Mouse (Mus musculus) urinary bladder, postnatal 4 days (tissue): ENCODE results near the gene Evi5.
A peak's percentile ranks its signal among the peaks of the same experiment; 100 is the strongest.

ENCODE experiments used
- DNase-seq, 2 experiments: peaks; one replicate each; pipeline ENCODE4 v3.0.0; 2021 to 2022; ENCODE audit warnings: low spot score in 2 of 2

Gene Evi5

GRCm38 (mm10) chr5:107873330-107873729 is 1.6 kb downstream of the Evi5 start:
- no peak for DNase-seq

DNA sequence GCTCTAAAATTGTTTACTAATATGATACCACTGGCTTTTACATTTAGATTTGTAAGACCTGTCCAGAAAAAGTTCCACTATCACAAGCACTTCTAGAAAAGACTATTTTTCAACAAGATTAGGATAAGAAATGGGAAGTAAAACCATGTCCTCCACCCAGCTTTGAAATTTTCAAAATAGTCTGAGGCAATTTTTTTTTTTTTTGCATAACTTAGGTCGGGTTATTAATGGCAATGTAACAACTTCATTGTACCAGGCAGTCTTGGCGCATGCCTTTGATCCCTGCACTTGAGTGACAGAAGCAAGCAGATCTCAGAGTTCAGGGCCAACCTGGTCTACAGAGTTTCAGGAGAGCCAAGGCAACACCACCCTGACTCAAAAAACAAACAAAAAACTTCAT is 5.2 kb downstream of the Evi5 start:
- no peak for DNase-seq

GRCm38 (mm10) chr5:107868905-107869424 is 5.9 kb downstream of the Evi5 start:
- peak; percentile 90 to 91 for DNase-seq

DNA sequence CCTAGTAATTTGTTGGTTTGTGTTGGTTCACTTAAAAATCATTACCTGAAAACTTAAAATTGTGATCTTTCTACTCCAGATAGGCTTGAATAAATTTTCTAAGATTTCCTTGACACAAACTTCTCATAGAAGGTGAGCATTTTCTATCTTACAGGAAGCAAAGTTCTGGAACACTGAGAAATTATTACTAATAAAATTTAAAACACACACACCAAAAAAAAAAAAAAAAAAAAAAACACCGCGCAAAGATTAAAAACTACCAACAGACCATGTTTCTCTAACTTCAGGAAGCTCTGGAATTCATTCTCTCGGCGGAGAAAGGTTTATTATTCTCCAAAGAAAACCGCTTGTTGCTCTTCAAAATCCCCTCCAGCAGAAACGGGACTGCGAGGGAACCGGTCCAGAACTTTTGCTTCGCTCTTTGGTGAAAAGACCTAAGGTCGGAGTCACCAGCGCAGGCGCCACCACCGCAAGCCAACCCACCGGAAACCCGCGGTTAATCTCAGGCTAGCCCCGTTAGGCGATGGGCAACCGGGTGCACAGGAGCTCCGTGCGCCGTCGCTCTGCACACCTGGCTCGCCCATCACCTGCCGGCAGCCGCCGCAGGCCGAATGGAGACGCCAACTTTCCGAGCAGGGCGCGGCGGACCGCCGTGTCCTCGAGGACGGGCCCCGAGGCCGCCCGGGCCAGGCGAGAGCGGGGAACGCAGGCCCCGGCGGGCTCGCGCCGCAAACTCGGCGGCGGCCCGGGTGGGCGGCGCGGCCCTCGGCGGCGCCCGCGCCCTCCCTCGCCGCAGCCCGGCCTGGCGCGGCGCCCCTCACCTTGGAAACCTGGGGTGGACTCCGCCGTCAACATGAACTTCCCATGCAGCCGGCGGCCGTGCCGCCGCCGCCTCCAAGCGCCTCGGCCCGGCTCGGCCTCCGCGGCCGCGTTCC is 6.7 kb downstream of the Evi5 start:
- DNase-seq = peak; percentile 50 to 63

DNA sequence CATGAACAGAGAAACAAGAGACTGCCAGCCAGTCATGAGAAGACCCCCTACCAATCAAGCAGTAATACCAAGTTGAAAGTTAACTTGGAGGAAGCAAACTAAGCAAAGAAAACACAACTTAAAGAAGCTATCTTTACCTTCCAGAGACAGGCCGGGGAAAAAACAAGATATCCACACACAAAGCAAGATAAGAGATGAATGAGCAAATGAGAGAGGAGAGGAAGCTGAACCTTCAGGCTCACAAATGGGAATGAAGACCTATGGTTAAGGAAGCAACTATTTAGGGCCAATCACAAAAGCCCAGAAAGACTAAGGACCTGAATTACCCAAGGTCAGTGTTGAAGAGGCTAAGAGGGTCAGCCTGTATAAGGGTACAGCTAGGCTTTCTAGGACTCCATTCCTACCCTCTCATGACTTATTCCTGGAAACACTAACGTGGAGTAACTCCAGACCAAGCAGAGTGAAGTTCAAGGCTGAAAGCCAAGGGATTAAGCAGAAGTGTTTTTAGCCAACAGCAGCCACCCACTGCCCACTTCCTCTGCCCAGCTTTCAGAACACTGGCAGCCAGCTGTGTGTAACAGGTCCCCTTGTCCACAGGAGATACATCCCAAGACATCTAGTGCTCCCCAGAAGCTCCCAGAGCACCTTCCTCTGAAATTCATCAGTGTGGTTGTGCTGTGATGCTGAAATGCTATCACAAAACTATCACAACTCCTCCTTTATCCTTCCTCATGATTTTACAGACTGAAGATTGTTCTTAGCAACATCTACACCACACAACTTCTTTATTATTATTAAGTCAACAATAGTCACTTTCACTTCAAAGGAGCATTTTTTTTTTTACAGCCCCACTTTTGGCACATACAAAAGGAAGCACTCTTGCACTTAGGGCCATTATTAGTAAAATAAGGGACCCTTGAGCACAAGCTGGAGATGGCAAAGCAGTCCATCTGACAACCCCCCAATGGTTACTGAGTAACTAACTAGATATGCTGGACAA is 8.5 kb downstream of the Evi5 start:
- DNase-seq = no peak

- DNase-seq = no peak
Observed at GRCm38 (mm10) chr5:107863971-107864370, 10.9 kb downstream of the Evi5 start.

DNA sequence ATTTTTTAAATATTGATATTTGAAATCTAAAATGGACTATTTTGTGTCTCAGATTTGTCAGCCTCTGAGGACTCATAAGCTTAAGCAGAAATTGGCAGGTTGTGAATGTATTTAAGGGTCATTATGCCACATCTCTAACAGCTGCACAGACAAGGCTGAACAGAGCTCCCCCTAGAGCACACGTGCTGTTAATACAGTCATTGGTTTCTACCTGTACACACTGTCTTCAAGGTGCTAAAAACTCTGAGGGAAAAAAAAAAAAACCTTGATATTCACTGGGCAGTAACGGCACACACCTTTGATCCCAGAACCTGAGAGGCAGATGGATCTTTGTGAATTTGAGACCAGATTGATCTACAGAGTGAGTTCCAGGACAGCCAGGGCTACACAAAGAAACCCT is 15.9 kb downstream of the Evi5 start:
- no peak for DNase-seq

GRCm38 (mm10) chr5:107855546-107855945 is 19.4 kb downstream of the Evi5 start:
- DNase-seq = no peak

- no peak for DNase-seq
Observed at GRCm38 (mm10) chr5:107854556-107854955, 20.4 kb downstream of the Evi5 start.

GRCm38 (mm10) chr5:107853807-107854206 is 21.1 kb downstream of the Evi5 start:
- no peak for DNase-seq

GRCm38 (mm10) chr5:107848964-107849363 is 25.9 kb downstream of the Evi5 start:
- no peak for DNase-seq

DNA sequence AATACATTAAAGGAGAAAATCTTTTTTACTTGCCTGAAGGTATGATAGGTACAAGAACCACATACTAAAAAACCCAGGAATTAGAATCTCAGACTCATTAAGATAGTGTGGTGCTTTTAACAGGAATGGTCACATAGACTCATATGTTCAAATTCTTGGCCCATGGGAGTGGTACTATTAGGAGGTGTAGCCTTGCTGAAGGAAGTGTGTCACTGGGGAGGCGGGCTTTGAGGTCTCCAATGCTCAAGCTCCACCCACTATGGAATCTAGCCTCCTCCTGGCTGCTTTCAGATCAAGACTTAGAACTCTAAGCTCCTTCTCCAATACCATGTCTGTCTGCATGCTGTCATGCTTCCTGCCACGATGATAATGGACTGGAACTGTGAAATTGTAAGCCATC is 27.1 kb downstream of the Evi5 start:
- no peak for DNase-seq

- peak in 1 of 2 experiments; percentile 36 for DNase-seq
Observed at GRCm38 (mm10) chr5:107847349-107847748, 27.6 kb downstream of the Evi5 start.

DNA sequence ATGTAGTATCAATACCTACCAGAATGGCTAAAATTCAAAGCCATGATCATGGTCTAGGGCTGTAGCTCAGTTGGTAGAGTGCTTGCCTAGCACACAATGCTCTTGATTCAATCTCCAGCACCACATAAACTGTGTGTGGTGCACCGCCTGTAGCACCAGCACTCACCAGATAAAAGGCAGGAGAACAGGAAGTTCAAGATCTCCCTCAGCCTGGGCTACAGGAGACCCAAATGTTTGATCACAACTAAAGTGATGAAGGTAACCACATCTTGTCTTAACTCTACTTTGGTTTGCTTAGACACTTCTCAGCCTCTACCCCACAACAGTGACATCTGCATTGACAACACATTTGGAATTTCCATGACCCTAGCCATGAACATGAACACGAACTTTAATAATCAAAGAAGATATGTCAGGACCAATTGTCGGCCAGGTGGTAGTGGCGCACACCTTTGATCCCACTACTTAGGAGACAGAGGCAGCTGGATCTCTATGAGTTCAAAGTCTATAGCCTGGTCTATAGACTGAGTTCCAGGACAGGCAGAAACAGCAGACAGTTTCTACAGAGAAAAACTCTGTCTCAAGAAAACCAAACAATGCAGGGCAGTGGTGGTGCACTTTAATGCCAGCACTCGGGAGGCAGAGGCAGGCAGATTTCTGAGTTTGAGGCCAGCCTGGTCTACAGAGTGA is 34.2 kb downstream of the Evi5 start:
- no peak for DNase-seq

DNA sequence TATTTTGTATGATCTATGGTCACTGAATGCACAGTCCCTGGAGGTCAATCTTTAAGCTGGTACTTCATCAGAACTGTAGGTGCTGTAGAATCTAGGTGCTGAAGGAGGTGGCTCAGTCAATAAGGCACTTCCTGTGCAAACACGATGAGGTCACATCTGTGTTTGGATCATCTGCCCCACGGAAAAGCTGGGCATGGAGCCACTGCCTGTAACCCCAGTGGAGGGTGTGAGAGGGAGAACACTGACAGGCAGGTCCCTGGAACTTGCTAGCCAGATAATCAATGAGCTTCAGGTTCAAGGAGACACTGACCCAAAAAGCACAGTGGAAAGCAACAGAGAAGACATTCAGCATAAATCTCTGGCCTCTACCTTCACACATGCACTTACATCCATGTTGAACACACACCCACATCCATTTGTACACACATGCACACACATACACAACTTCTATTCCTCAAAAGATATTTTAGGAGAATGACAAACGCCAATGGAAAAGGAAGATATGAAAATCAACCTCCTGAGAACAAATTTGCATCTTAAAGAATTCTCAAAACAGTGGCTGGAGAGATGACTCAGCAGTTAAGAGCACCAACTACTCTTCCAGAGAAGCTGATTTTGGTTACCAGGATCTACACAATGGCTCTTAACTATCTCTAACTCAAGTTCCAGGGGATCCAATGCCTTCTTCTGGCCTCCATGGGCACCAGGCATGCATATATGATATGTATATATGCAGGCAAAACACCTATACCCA is 35.8 kb downstream of the Evi5 start:
- no peak for DNase-seq

- no peak for DNase-seq
Observed at GRCm38 (mm10) chr5:107834287-107834686, 40.6 kb downstream of the Evi5 start.

DNA sequence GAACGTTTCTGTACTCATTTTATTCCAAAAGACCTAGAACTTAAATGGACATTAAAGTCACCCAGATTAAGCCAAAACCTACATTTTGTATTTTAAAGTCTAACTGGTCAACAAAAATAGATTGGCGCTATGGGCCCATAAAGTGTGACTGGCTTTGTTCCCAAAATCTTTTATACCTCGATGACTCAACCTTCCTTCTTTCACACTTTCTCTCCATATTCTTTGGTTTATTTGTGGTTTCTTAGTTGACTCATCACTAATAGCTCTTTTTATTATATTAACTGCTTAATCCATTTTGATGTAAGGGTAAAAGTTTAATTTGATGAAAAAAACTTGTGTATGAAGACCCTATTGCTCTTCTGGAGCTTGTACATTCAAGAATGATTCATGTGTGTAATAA is 43.6 kb downstream of the Evi5 start:
- no peak for DNase-seq

DNA sequence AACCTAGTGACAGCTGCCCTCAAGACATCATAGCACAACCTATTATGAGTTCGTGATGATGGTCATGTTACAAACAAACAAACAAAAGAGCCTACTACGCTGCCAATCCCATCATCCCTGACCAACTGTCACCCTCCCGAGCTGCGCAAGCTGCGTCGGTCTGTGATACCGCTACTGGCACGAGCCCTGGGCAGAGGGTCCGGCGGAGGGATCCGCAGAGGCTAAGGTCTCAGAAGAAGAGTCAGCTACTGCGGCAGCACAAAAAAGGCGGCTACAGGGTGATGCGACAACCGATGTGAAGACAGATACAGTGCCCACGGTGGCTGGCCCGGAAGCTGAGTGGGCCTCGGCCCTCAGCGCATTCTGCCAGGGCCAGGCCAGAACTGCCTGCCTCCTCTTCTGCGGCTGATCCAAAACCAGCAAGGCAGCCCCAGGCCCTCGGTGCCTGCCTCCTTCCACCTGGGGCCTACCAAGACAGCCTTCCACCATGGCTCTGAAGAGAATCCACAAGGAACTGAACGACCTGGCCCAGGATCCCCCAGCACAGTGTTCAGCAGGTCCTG is 44.8 kb downstream of the Evi5 start, which contains the start of gene Ube2d2b:
TSS of gene Ube2d2b (plus strand) at position 102 of the 563 bp plus-strand sequence.
- no peak for DNase-seq

GRCm38 (mm10) chr5:107822521-107822920 is 52.4 kb downstream of the Evi5 start:
- DNase-seq = no peak

DNA sequence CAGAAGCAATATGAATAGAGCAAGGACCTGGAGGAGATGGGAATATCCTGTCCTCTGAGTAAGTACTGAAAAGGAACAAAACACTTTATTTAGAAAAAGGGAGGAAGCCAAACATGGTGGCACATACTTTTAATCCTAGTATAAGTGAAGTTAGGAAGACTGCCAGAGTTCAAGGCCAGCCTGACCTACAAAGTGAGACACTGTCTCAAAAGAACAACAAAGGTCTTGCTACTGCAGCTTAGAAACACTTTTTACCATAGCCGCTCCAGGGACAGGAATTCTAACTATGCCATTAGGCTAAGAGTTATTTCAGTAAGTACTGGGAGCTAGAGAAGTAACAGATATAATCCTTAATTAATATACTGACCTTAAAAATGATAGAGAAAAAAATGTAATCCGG is 60.3 kb downstream of the Evi5 start:
- no peak for DNase-seq
